In genomic region chr19:27217404-27217940, GRCm38 (mm10) we compare ENCODE assay signal across 8 mouse cellular contexts. TPM values are rescaled to one million over a fixed set of nuclear protein-coding genes. Genes with fewer than 3 reads are reported as not detected.
A peak's percentile ranks its signal among the peaks of the same experiment; 100 is the strongest.
DNase-seq lines count a peak whose midpoint lies in the region; ATAC-seq and TF ChIP-seq lines count a peak whose summit lies in the region.

No protein-coding gene starts in this region.

- peak; percentile 90 for DNase-seq in brain, adult 2 months (ENCODE audit: low read depth, low spot score)
- peak; percentile 57 to 77 for DNase-seq in kidney, postnatal 25 days
- DNase-seq in urinary bladder, postnatal 14 days (ENCODE audit: low spot score): peak; percentile 33

- H3K9me3 ChIP-seq in ES-Bruce4 (replicated peaks; ENCODE audit: control insufficient read depth, insufficient read depth, low read length, poor library complexity, severe bottlenecking): no peaks in the 10 kb centered on the region
- no peaks in the 10 kb centered on the region for H3K9me3 ChIP-seq in forebrain, embryonic 12.5 days
- no peaks in the 10 kb centered on the region for H3K9me3 ChIP-seq in heart, embryonic 15.5 days (replicated peaks)
- no peaks in the 10 kb centered on the region for H3K9me3 ChIP-seq in liver, embryonic 15.5 days (replicated peaks)
- H3K9me3 ChIP-seq in neural tube, embryonic 15.5 days (replicated peaks): no peaks in the 10 kb centered on the region

- TF ChIP-seq POLR2A in ES-Bruce4 (IDR thresholded peaks at IDR 0.05; ENCODE audit: insufficient read depth, low read length): no peak

- peak; percentile 67 for ATAC-seq in forebrain, embryonic 12.5 days (ENCODE audit: low FRiP score)
- ATAC-seq in heart, embryonic 15.5 days (replicated peaks; ENCODE audit: insufficient number of reproducible peaks, insufficient read depth, low FRiP score, low read depth): peak; percentile 42
- peak; percentile 16; the same call in 1 of the 2 replicates for ATAC-seq in liver, embryonic 15.5 days (ENCODE audit: insufficient read depth)
- peak; percentile 78 for ATAC-seq in neural tube, embryonic 15.5 days (ENCODE audit: low FRiP score)

- H3K27ac ChIP-seq in ES-Bruce4 (ENCODE audit: insufficient read depth, low read length): no peak overlapping the region
- H3K27ac ChIP-seq in forebrain, embryonic 12.5 days: peak overlapping the region; percentile 83
- H3K27ac ChIP-seq in heart, embryonic 15.5 days: peak overlapping the region; percentile 91
- H3K27ac ChIP-seq in liver, embryonic 15.5 days (replicated peaks): no peak overlapping the region
- H3K27ac ChIP-seq in neural tube, embryonic 15.5 days (replicated peaks): peak overlapping the region; percentile 87

- no peak for TF ChIP-seq EP300 in ES-Bruce4 (IDR thresholded peaks at IDR 0.05; ENCODE audit: insufficient read depth, low read depth, low read length)

- WGBS in forebrain, embryonic 12.5 days: under 1% methylated on average over 44 of the region's 52 CpGs
- under 1% methylated on average over 49 of the region's 52 CpGs for WGBS in heart, embryonic 15.5 days
- 0% methylated on average over 43 of the region's 52 CpGs for WGBS in liver, embryonic 15.5 days (ENCODE audit: insufficient replicate concordance)
- under 1% methylated on average over 50 of the region's 52 CpGs for WGBS in neural tube, embryonic 15.5 days

- TF ChIP-seq CTCF in ES-Bruce4 (IDR thresholded peaks at IDR 0.05; ENCODE audit: low read depth, low read length): no peak

- peaks cover 3% of the 10 kb centered on the region for H3K27me3 ChIP-seq in ES-Bruce4 (ENCODE audit: control insufficient read depth, insufficient read depth, low read length, poor library complexity, severe bottlenecking)
- peaks cover 22% of the 10 kb centered on the region for H3K27me3 ChIP-seq in forebrain, embryonic 12.5 days
- H3K27me3 ChIP-seq in heart, embryonic 15.5 days: peaks cover 13% of the 10 kb centered on the region
- H3K27me3 ChIP-seq in liver, embryonic 15.5 days: peaks cover 55% of the 10 kb centered on the region
- H3K27me3 ChIP-seq in neural tube, embryonic 15.5 days (replicated peaks): no peaks in the 10 kb centered on the region

- H3K36me3 ChIP-seq in ES-Bruce4 (ENCODE audit: control insufficient read depth, insufficient read depth, low read length, poor library complexity, severe bottlenecking): no peaks in the 10 kb centered on the region
- H3K36me3 ChIP-seq in forebrain, embryonic 12.5 days (replicated peaks): no peaks in the 10 kb centered on the region
- H3K36me3 ChIP-seq in heart, embryonic 15.5 days: no peaks in the 10 kb centered on the region
- no peaks in the 10 kb centered on the region for H3K36me3 ChIP-seq in liver, embryonic 15.5 days (replicated peaks)
- H3K36me3 ChIP-seq in neural tube, embryonic 15.5 days: no peaks in the 10 kb centered on the region

- no peaks in the 10 kb centered on the region for H3K4me1 ChIP-seq in ES-Bruce4 (ENCODE audit: control insufficient read depth, insufficient read depth, low read length)
- H3K4me1 ChIP-seq in forebrain, embryonic 12.5 days: peaks cover 29% of the 10 kb centered on the region
- peaks cover 29% of the 10 kb centered on the region for H3K4me1 ChIP-seq in heart, embryonic 15.5 days (replicated peaks)
- H3K4me1 ChIP-seq in liver, embryonic 15.5 days (replicated peaks): no peaks in the 10 kb centered on the region; the same call in 1 of the 2 replicates
- peaks cover 30% of the 10 kb centered on the region for H3K4me1 ChIP-seq in neural tube, embryonic 15.5 days

- peak overlapping the region; percentile 86 for H3K4me2 ChIP-seq in forebrain, embryonic 12.5 days
- peak overlapping the region; percentile 91 for H3K4me2 ChIP-seq in heart, embryonic 15.5 days
- H3K4me2 ChIP-seq in liver, embryonic 15.5 days: peak overlapping the region; percentile 67
- peak overlapping the region; percentile 87 for H3K4me2 ChIP-seq in neural tube, embryonic 15.5 days

- peak overlapping the region; percentile 84 for H3K4me3 ChIP-seq in ES-Bruce4 (ENCODE audit: low read depth, low read length)
- H3K4me3 ChIP-seq in forebrain, embryonic 12.5 days (replicated peaks): peak overlapping the region; percentile 71
- H3K4me3 ChIP-seq in heart, embryonic 15.5 days: peak overlapping the region; percentile 83
- peak overlapping the region; percentile 53 for H3K4me3 ChIP-seq in liver, embryonic 15.5 days (replicated peaks)
- peak overlapping the region; percentile 91 for H3K4me3 ChIP-seq in neural tube, embryonic 15.5 days (replicated peaks)

- H3K9ac ChIP-seq in ES-Bruce4 (ENCODE audit: low read depth, poor library complexity, severe bottlenecking): peak overlapping the region; percentile 57
- peak overlapping the region; percentile 75 for H3K9ac ChIP-seq in forebrain, embryonic 12.5 days
- H3K9ac ChIP-seq in heart, embryonic 15.5 days: peak overlapping the region; percentile 90
- no peak overlapping the region for H3K9ac ChIP-seq in liver, embryonic 15.5 days
- H3K9ac ChIP-seq in neural tube, embryonic 15.5 days (replicated peaks): peak overlapping the region; percentile 84

RNA-seq across cellular contexts. Expression of gene Vldlr, which starts 1.2 kb away (rescaled TPM):
- polyA plus RNA-seq in ES-Bruce4 (2011; ENCODE audit: insufficient read depth, insufficient read length, low read depth, missing spikeins): 2.4 TPM in 2 replicates
- 11.1 and 13.2 TPM in 2 replicates for polyA plus RNA-seq in forebrain, embryonic 12.5 days (2016; fragmentation: Nextera tagmentation; extraction: Ambion mirVana)
- 27.0 and 29.7 TPM in 2 replicates for polyA plus RNA-seq in heart, embryonic 15.5 days (2015; fragmentation: Nextera tagmentation; extraction: Ambion mirVana)
- polyA plus RNA-seq in liver, embryonic 15.5 days (2015; fragmentation: Nextera tagmentation; extraction: Ambion mirVana): 1.3 and 1.5 TPM in 2 replicates
- polyA plus RNA-seq in neural tube, embryonic 15.5 days (2015; fragmentation: Nextera tagmentation; extraction: Ambion mirVana): 21.0 and 21.7 TPM in 2 replicates

Comparison
In these comparisons a context has a peak if more than half of its experiments do, and no peak if none do; other contexts are left out.
1. H3K27ac ChIP-seq: peak in forebrain, embryonic 12.5 days (single experiment), heart, embryonic 15.5 days (single experiment) and neural tube, embryonic 15.5 days (single experiment); none in ES-Bruce4 (single experiment) and liver, embryonic 15.5 days (single experiment).
2. DNase-seq: peak in every context shown above with its lines; median percentile 90 in brain, adult 2 months; 67 in kidney, postnatal 25 days; 33 in urinary bladder, postnatal 14 days.
3. ATAC-seq: peak in every context shown above with its lines; median percentile 78 in neural tube, embryonic 15.5 days; 67 in forebrain, embryonic 12.5 days; 42 in heart, embryonic 15.5 days; 16 in liver, embryonic 15.5 days.
4. Peak in every context shown above with its lines, with median percentiles within 50 percentile points of each other: H3K4me3 ChIP-seq and H3K4me2 ChIP-seq.